Mouse (Mus musculus) gastrocnemius, postnatal 36 days (tissue): ENCODE results near the gene Cbr2. TPM values are rescaled to one million over a fixed set of nuclear protein-coding genes. Genes with fewer than 3 reads are reported as not detected.
A peak's percentile ranks its signal among the peaks of the same experiment; 100 is the strongest.
"Not testable (repeated sequence)": the region's sequence is repeated elsewhere in the genome, so short reads cannot be mapped to it uniquely, and the experiment has no call there.

Experiments
- DNase-seq, 2 experiments: peaks; one replicate each; pipeline ENCODE4 v3.0.0; 2022
- intact Hi-C: fragments of 180-260 bp; cut with DNase I; formaldehyde crosslinking; loops from one replicate; pipeline ENCODE4 v1.15.1; 2025
- total RNA-seq, 2 experiments: library from RNA; stranded (reverse); gene quantifications; 2 replicates each; pipeline ENCODE4 v1.2.3; 2021

Cbr2 gene
- total RNA-seq, 2 experiments from 2014 or later = 9.2 to 15.8 TPM

DNA sequence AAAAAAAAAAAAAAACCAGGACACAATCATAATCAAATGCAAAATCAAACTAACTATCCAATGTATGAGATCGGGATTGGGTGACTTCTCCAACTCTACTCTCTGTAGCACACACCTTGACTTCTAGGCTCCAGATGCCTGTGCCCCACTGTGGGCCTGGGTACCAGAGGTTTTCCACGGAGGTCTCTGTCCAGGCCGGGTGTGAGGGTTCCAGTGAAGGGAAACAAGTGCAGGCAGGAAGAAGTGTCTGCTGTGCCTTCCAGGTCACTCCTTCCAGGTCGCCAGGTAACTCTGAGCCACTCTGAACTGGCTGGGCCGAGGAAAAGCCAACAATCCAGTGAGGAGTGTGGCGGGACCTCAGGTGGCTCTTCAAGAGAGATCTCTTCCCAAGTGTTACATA lies 4.5 kb upstream of the Cbr2 start:
- no peak for DNase-seq
- intact Hi-C loops = no loop called here

GRCm38 (mm10) chr11:120733521-120733920 lies 1.6 kb upstream of the Cbr2 start:
- DNase-seq = peak in 1 of 2 experiments; percentile 25

DNA sequence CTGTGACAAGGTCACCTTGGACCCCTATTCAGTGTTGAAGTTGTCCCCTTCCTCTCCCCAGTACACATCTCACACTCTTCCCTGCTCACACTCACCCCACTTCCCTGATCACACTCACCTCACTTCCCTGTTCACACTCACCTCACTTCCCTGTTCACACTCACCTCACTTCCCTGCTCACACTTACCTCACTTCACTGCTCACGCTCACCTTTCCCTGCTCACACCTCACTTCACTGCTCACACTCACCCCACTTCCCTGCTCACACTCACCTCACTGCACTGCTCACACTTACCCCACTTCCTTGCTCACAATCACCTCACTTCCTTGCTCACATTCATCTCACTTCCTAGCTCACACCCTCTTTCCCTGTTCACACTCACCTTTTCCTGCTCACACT lies 519 bp downstream of the Cbr2 start:
- intact Hi-C loops = no loop called here
- no peak for DNase-seq

More at GRCm38 (mm10) chr11:120733521-120733920, 1.6 kb upstream of the Cbr2 start:
- intact Hi-C loops = no loop called here

GRCm38 (mm10) chr11:120730331-120730870 lies 1.5 kb downstream of the Cbr2 start:
- intact Hi-C loops = no loop called here
- no peak for DNase-seq

DNA sequence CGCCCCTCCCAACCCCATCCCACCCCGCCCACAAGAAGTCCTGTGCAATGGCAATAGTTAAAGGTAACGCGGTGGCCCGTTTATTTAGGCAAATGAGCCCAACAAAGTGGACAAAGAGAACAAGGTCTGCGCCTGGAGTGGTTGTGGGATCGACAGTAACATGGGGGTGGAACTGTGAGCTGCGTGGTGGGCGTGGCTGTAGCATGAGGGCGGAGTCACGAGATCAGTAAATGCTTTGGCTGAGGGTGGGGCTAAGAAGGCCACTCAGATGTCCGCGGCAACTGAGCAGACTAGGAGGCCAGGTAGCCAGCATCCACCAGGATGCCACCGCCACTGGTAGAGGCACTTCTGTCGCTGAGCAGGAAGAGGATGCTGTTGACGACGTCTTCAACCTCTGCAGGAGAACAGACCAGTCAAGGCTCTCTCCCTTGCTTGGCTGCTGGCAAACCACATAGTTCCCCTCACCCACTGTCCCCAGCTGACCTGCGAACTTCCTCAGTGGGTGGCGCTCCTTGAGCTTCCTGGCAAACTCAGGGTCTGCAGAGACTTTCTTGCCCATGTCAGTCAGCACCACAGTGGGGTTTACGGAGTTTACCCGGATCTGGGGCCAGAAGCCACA lies 2.4 kb downstream of the Cbr2 start:
- peak in 1 of 2 experiments; percentile 26 for DNase-seq
- intact Hi-C loops = not testable (repeated sequence)

- DNase-seq = no peak
- intact Hi-C loops = no loop called here
Measured at GRCm38 (mm10) chr11:120728530-120729240, 3.2 kb downstream of the Cbr2 start.

DNA sequence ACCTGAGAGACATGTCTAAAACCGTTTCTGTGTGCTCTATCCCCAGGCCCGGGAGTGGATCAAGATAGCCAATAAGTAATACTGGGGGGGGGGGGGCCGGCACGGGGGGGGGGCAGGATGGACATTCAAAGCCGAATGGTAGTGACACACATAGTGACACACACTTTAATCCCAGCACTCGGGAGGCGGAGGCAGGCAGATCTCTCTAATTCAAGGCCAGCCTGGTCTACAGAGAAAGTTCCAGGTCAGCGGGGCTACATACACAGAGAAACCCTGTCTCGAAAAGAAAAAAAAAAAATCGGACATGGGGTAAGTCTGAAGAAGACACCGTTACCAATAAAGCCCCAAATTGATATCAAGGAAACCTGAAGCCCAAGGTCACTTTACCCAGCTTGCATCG lies 4.3 kb downstream of the Cbr2 start:
- DNase-seq = no peak
- intact Hi-C loops = no loop called here

- intact Hi-C loops = no loop called here
- peak; percentile 76 to 87 for DNase-seq
Measured at GRCm38 (mm10) chr11:120727169-120727527, 4.8 kb downstream of the Cbr2 start, which contains the start of gene Dcxr. Dcxr (minus strand) TSS chr11:120727281.

- intact Hi-C loops = no loop called here
- no peak for DNase-seq
Measured at GRCm38 (mm10) chr11:120726243-120727168, 5.4 kb downstream of the Cbr2 start.

DNA sequence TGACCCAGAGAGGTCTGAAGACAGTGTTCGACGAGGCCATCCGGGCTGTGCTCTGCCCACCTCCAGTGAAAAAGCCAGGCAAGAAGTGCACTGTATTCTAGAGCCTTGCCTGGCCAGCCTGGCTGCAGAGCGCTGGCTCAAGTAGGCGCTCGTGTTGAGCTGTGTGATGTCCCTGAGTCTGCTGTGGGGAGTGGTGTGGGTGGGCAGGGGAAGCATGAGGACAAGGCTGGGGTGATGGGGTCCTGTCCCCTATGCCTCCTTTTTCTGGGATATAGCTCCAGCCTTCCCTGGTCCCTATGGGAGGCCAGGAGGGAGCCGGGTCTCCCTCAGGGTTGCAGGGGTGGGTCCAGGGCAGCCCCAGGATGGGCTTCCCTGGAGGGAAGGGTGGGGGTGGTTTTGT lies 8.4 kb downstream of the Cbr2 start:
- DNase-seq = no peak
- intact Hi-C loops = no loop called here

- intact Hi-C loops = no loop called here
Measured at GRCm38 (mm10) chr11:120722761-120723382, 9.0 kb downstream of the Cbr2 start.

GRCm38 (mm10) chr11:120722067-120722630 lies 9.8 kb downstream of the Cbr2 start:
- intact Hi-C loops = no loop called here

More at GRCm38 (mm10) chr11:120722761-120723382, 9.0 kb downstream of the Cbr2 start:
- no peak for DNase-seq

DNA sequence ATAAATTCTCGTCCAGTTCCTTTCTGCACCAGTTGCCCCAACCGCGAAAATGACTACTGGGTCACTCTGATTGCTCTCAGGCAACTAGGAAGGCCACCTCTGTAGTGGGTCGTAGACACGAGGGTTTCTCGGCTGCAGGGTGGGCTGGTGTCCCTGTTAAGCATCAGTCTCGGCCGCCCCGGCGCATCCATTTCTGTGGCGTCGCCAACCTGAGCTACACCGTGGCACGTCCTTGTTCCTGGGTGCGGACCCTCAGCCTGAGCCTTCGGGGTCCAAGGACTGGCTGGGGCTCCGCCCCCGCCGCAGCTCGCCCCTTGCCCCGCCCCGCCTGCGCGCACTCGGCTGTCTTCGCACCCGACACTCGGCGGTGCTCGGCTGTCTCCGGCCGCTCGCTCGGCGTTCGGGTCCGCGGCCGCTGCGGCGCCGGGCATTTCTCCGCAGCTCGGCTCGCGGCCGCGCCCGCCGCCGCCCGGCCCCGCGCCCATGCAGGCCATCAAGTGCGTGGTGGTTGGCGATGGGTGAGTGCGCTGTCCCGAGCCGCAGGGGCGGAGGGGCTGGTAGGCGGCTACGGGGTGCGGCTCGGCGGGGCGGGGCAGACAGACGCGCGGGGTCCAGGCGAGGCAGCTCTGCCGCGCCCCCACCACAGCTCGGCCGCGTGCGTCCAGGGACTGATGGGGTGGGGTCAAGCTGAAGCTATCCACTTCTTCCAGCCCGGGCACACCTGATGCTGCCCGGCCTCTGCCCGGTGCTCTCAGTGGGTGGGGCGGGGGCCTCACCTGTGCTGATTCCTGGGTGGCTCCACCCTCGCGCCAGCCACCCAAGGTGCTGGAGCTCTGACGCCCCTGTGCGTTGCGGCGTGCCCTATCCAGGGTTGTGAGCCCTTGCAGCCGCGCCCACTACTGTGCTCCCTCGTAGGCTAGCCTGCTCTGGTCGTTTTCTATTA lies 10.5 kb downstream of the Cbr2 start, which contains the start of gene Rac3:
Gene Rac3, plus strand, starts transcription at position 347 of the 943 bp plus-strand sequence.
- intact Hi-C loops = loop anchor here (2.0 kb wide), 1 partner anchor 53 kb away; no protein-coding TSS in a partner anchor
- DNase-seq = peak in 1 of 2 experiments; percentile 46

More at GRCm38 (mm10) chr11:120722067-120722630, 9.8 kb downstream of the Cbr2 start:
- no peak for DNase-seq

GRCm38 (mm10) chr11:120720450-120720849 lies 11.5 kb downstream of the Cbr2 start:
- intact Hi-C loops = loop anchor here (2.0 kb wide), 1 partner anchor 54 kb away; no protein-coding TSS in a partner anchor

GRCm38 (mm10) chr11:120719841-120720376 lies 12.0 kb downstream of the Cbr2 start:
- no peak for DNase-seq
- intact Hi-C loops = loop anchor here (2.0 kb wide), 1 partner anchor 55 kb away; no protein-coding TSS in a partner anchor

More at GRCm38 (mm10) chr11:120720450-120720849, 11.5 kb downstream of the Cbr2 start:
- DNase-seq = peak; percentile 87 to 88

- DNase-seq = no peak
- intact Hi-C loops = no loop called here
Measured at GRCm38 (mm10) chr11:120719242-120719641, 12.7 kb downstream of the Cbr2 start.

- no peak for DNase-seq
- intact Hi-C loops = no loop called here
Measured at GRCm38 (mm10) chr11:120715131-120715530, 16.8 kb downstream of the Cbr2 start.

GRCm38 (mm10) chr11:120714546-120714945 lies 17.4 kb downstream of the Cbr2 start:
- DNase-seq = no peak
- intact Hi-C loops = loop anchor here (5.0 kb wide), 1 partner anchor 192 kb away; no protein-coding TSS in a partner anchor
